Mouse (Mus musculus): ENCODE results near the gene Slc7a8.

DNA sequence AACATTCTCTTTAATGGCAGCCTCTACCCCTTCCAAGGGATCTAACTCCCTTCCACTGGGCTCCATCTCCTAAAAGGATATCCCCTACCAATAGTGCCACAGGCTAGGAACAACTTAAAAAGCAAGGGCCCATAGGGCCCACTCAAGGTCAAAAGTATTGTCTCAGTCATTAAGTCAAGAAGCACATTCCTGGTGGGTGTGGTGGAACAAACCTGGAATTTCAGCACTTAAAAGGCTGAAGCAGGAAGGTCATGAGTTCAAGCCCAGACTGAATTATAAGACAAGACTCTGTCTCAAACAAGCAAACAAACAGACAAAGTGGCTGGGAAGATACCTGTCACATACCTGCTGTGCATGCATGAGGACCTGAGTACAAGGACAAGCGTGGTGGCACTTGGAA, 14.2 kb upstream of the Slc7a8 start:
- no peak for TF ChIP-seq CTCF (IDR thresholded peaks at IDR 0.05; ENCODE audit: low read depth)
- TF ChIP-seq EP300 (optimal IDR thresholded peaks at IDR 0.05): no peak
